Mouse (Mus musculus) left cerebral cortex, adult 18-20 months (tissue): ENCODE measurements at regions not wholly inside any gene's neighbourhood (a gene's known extent, or its start where the extent isn't known, plus 50 kb on each side); places are given as distances from the start of the nearest gene placed in this dataset.

Source experiments
- DNase-seq, 2 experiments: peaks; one replicate each; pipeline ENCODE4 v3.0.0; 2021 to 2022; ENCODE audit warnings: low spot score in 2 of 2, mixed read lengths in 1 of 2

- no peak for DNase-seq
These were observed 242.8 kb downstream of the 1700064H15Rik start for GRCm38 (mm10) chr3:19385675-19386074.

- no peak for DNase-seq
These were observed 259.5 kb downstream of the 1700064H15Rik start for GRCm38 (mm10) chr3:19368998-19369397.

- DNase-seq: no peak
These were observed 260.7 kb downstream of the 1700064H15Rik start for GRCm38 (mm10) chr3:19367761-19368160.
